Mouse (Mus musculus): ENCODE data around the gene Aqp12.

DNA sequence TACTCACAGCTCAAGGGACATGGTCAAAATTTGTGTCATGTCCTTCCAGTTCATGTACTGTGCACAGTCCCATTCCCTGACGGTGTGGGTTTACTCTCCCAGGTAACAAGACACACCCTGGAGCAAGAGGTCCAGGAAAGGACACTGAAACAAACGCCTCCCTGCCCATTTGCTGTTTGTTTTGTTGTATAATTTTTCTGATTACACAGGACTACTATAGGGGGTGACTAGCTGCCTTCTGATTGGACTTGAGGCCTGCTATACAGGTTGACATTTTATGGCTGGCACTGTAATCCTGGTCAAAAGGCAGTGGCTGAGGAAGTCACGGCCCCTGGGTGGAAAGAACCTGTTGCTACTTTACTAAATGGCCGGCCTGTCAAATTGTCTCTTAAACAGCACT is 16.2 kb upstream of the Aqp12 start:
- TF ChIP-seq CTCF (IDR thresholded peaks at IDR 0.05) (no peak), EP300 (IDR thresholded peaks at IDR 0.05) (no peak)

Data from lung, postnatal 0 days (tissue).